Mouse (Mus musculus) MEL (cell line): ENCODE results near the gene Slfn2.

Source experiments
- CHD1 ChIP-seq: IDR thresholded peaks from 2 replicates; pipeline ENCODE4 v1.6.1; 2012; ENCODE audit warnings: low read depth, mild to moderate bottlenecking, inconsistent platforms, low read length, improper control_type of control experiment
- CHD2 ChIP-seq: IDR thresholded peaks from 2 replicates; pipeline ENCODE4 v1.6.1; 2011; ENCODE audit warnings: low read length, improper control_type of control experiment
- CTCF ChIP-seq, 3 experiments: IDR thresholded peaks in 2 of 3; conservative IDR thresholded peaks in 1 of 3; 2 replicates each; pipeline ENCODE4 v1.5.1; 2011 to 2012; ENCODE audit warnings: low read length in 3 of 3, low read depth in 2 of 3, mild to moderate bottlenecking in 2 of 3, improper control_type of control experiment in 1 of 3, inconsistent platforms in 1 of 3, mixed read lengths in 1 of 3, moderate library complexity in 1 of 3; ENCODE audit not compliant: control insufficient read depth in 1 of 3, insufficient read depth in 1 of 3, poor library complexity in 1 of 3, severe bottlenecking in 1 of 3
- EP300 ChIP-seq, 2 experiments: IDR thresholded peaks; 2 replicates each; pipeline ENCODE4 v1.6.1; 2011; ENCODE audit warnings: improper control_type of control experiment in 2 of 2, low read length in 2 of 2, low read depth in 1 of 2, mild to moderate bottlenecking in 1 of 2
- ETS1 ChIP-seq: IDR thresholded peaks from 2 replicates; pipeline ENCODE4 v1.6.1; 2012; ENCODE audit warnings: low read depth, mild to moderate bottlenecking, inconsistent platforms, low read length, improper control_type of control experiment, moderate library complexity
- GABPA ChIP-seq: IDR thresholded peaks from 2 replicates; pipeline ENCODE4 v1.6.1; 2012; ENCODE audit warnings: low read depth, mild to moderate bottlenecking, inconsistent platforms, low read length, improper control_type of control experiment, moderate library complexity
- HCFC1 ChIP-seq: IDR thresholded peaks from 2 replicates; pipeline ENCODE4 v1.6.1; 2012; ENCODE audit warnings: low read depth, mild to moderate bottlenecking, inconsistent platforms, low read length, improper control_type of control experiment, moderate library complexity
- MAX ChIP-seq: IDR thresholded peaks from 2 replicates; pipeline ENCODE4 v1.6.1; 2011; ENCODE audit warnings: low read length, improper control_type of control experiment
- MYC ChIP-seq: IDR thresholded peaks from 2 replicates; pipeline ENCODE4 v1.6.1; 2011; ENCODE audit warnings: low read depth, mild to moderate bottlenecking, low read length, improper control_type of control experiment, moderate library complexity
- POLR2A ChIP-seq, 2 experiments: IDR thresholded peaks; 2 replicates each; pipeline ENCODE4 v1.6.1; 2011 to 2012; ENCODE audit warnings: low read length in 2 of 2, mild to moderate bottlenecking in 2 of 2, control low read depth in 1 of 2, improper control_type of control experiment in 1 of 2, low read depth in 1 of 2, moderate library complexity in 1 of 2; ENCODE audit not compliant: control insufficient read depth in 1 of 2, insufficient read depth in 1 of 2, poor library complexity in 1 of 2
- SMC3 ChIP-seq: IDR thresholded peaks from 2 replicates; pipeline ENCODE4 v1.6.1; 2011; ENCODE audit warnings: low read depth, low read length, improper control_type of control experiment
- ZMIZ1 ChIP-seq: IDR thresholded peaks from 2 replicates; pipeline ENCODE4 v1.6.1; 2012; ENCODE audit warnings: low read depth, mild to moderate bottlenecking, inconsistent platforms, low read length, improper control_type of control experiment, moderate library complexity

- TF ChIP-seq POLR2A (IDR thresholded peaks at IDR 0.05; ENCODE audit: control insufficient read depth in 1 of 2, insufficient read depth in 1 of 2, low read depth in 1 of 2, low read length in 2 of 2, poor library complexity in 1 of 2) (no peak), CTCF (IDR thresholded peaks at IDR 0.05 in 2 of 3, conservative IDR thresholded peaks at IDR 0.05 in 1 of 3; ENCODE audit: control insufficient read depth in 1 of 3, insufficient read depth in 1 of 3, low read depth in 2 of 3, low read length in 3 of 3, poor library complexity in 1 of 3, severe bottlenecking in 1 of 3) (no peak), MAX (no peak), SMC3 (no peak), CHD2 (no peak), HCFC1 (no peak), MYC (no peak), ETS1 (no peak), EP300 (IDR thresholded peaks at IDR 0.05; ENCODE audit: low read depth in 1 of 2, low read length in 2 of 2) (no peak), CHD1 (no peak), ZMIZ1 (no peak), GABPA (no peak)
Observed at GRCm38 (mm10) chr11:83039156-83039555, 25.8 kb upstream of the Slfn2 start.
